Mouse (Mus musculus) adrenal gland (tissue): ENCODE measurements around the gene Trim10.

Source experiments
- intact Hi-C: fragments of 180-260 bp; cut with DNase I; formaldehyde crosslinking; loops from one replicate; pipeline ENCODE4 v1.15.1; 2025
- long read RNA-seq, 2 experiments: library from polyadenylated mRNA; unstranded; transcript quantifications; one replicate each; pipeline ENCODE4 v2.0.0; 2020; ENCODE audit warnings: borderline replicate concordance in 1 of 2; ENCODE audit not compliant: insufficient replicate concordance in 1 of 2

Gene Trim10
- long read RNA-seq, experiment 1: 0 reads
- long read RNA-seq, experiment 2: 0 reads

- intact Hi-C loops: no loop called here
Observed at GRCm38 (mm10) chr17:36869284-36869954, at the start of gene Trim10. Trim10 (plus strand) TSS chr17:36869574.

- intact Hi-C loops: no loop called here
Observed at GRCm38 (mm10) chr17:36824005-36824404, 45.4 kb upstream of the Trim10 start.

GRCm38 (mm10) chr17:36825525-36825924 is 43.8 kb upstream of the Trim10 start:
- intact Hi-C loops: loop anchor here (5.0 kb wide), 1 partner anchor 72 kb away; the partner anchor contains the start of gene Trim31

- intact Hi-C loops: loop anchor here (5.0 kb wide), 1 partner anchor 71 kb away; the partner anchor contains the start of gene Trim31
Observed at GRCm38 (mm10) chr17:36826002-36826401, 43.4 kb upstream of the Trim10 start.

- intact Hi-C loops: loop anchor here (5.0 kb wide), 1 partner anchor 69 kb away; the partner anchor contains the start of gene Trim31
Observed at GRCm38 (mm10) chr17:36828488-36828887, 40.9 kb upstream of the Trim10 start.

- intact Hi-C loops: no loop called here
Observed at GRCm38 (mm10) chr17:36830470-36830869, 38.9 kb upstream of the Trim10 start.

- intact Hi-C loops: no loop called here
Observed at GRCm38 (mm10) chr17:36832694-36833093, 36.7 kb upstream of the Trim10 start.

GRCm38 (mm10) chr17:36835591-36836426 is 33.6 kb upstream of the Trim10 start:
- intact Hi-C loops: no loop called here

- intact Hi-C loops: no loop called here
Observed at GRCm38 (mm10) chr17:36836427-36836812, 33.0 kb upstream of the Trim10 start.

GRCm38 (mm10) chr17:36836874-36837647 is 32.3 kb upstream of the Trim10 start, which contains the start of gene Trim26:
Trim26 (plus strand) TSS chr17:36837134.
- intact Hi-C loops: no loop called here

GRCm38 (mm10) chr17:36839001-36839400 is 30.4 kb upstream of the Trim10 start:
- intact Hi-C loops: no loop called here

GRCm38 (mm10) chr17:36839931-36840330 is 29.4 kb upstream of the Trim10 start:
- intact Hi-C loops: no loop called here

GRCm38 (mm10) chr17:36840961-36841445 is 28.4 kb upstream of the Trim10 start:
- intact Hi-C loops: no loop called here

GRCm38 (mm10) chr17:36843696-36844095 is 25.7 kb upstream of the Trim10 start:
- intact Hi-C loops: no loop called here

- intact Hi-C loops: no loop called here
Observed at GRCm38 (mm10) chr17:36844286-36844719, 25.1 kb upstream of the Trim10 start.

- intact Hi-C loops: no loop called here
Observed at GRCm38 (mm10) chr17:36844725-36845124, 24.6 kb upstream of the Trim10 start.

GRCm38 (mm10) chr17:36848911-36849310 is 20.5 kb upstream of the Trim10 start:
- intact Hi-C loops: no loop called here

- intact Hi-C loops: no loop called here
Observed at GRCm38 (mm10) chr17:36849992-36850391, 19.4 kb upstream of the Trim10 start.

GRCm38 (mm10) chr17:36851200-36851599 is 18.2 kb upstream of the Trim10 start:
- intact Hi-C loops: no loop called here

- intact Hi-C loops: no loop called here
Observed at GRCm38 (mm10) chr17:36851627-36852026, 17.7 kb upstream of the Trim10 start.

- intact Hi-C loops: no loop called here
Observed at GRCm38 (mm10) chr17:36855484-36855883, 13.9 kb upstream of the Trim10 start.
